Mouse (Mus musculus) embryonic facial prominence, embryonic 14.5 days (tissue): Measurements from ENCODE around the gene Trip4. TPM values are rescaled to one million over a fixed set of nuclear protein-coding genes. Genes with fewer than 3 reads are reported as not detected.

Experiments
- ATAC-seq: fragments of 200-750 bp; cut with Nextera tagmentation; 2 replicates; pipeline ENCODE4 v1.8.0; 2017; ENCODE audit warnings: low read depth, moderate number of reproducible peaks, moderate TSS enrichment
- DNase-seq: peaks from one replicate; pipeline ENCODE4 v3.0.0-alpha.2; 2015; ENCODE audit warnings: low spot score
- H3K27ac ChIP-seq: fragments of 300-500 bp; sonication (generic); replicated peaks from 2 replicates; pipeline ENCODE4 v1.5.1; 2014; ENCODE audit warnings: low read depth, mild to moderate bottlenecking, low read length, moderate library complexity
- H3K27me3 ChIP-seq: fragments of 300-500 bp; sonication (generic); replicated peaks from 2 replicates; pipeline ENCODE4 v1.6.1; 2014; ENCODE audit warnings: low read length; ENCODE audit not compliant: control insufficient read depth, insufficient read depth
- H3K36me3 ChIP-seq: fragments of 300-500 bp; sonication (generic); 2 replicates; pipeline ENCODE4 v1.6.1; 2014; ENCODE audit warnings: low read length, mixed read lengths; ENCODE audit not compliant: control insufficient read depth, insufficient read depth
- H3K4me1 ChIP-seq: fragments of 300-500 bp; sonication (generic); 2 replicates; pipeline ENCODE4 v1.6.1; 2014; ENCODE audit warnings: antibody characterized with exemption, low read length; ENCODE audit not compliant: control insufficient read depth, insufficient read depth
- H3K4me2 ChIP-seq: fragments of 300-500 bp; sonication (generic); 2 replicates; pipeline ENCODE4 v1.6.1; 2014; ENCODE audit warnings: low read depth, mild to moderate bottlenecking, low read length, moderate library complexity, mixed read lengths
- H3K4me3 ChIP-seq: fragments of 300-500 bp; sonication (generic); 2 replicates; pipeline ENCODE4 v1.5.1; 2014; ENCODE audit warnings: low read depth, mild to moderate bottlenecking, low read length
- H3K9ac ChIP-seq: fragments of 300-500 bp; sonication (generic); 2 replicates; pipeline ENCODE4 v1.6.1; 2014; ENCODE audit warnings: low read depth, mild to moderate bottlenecking, low read length, moderate library complexity, mixed read lengths
- H3K9me3 ChIP-seq: fragments of 300-500 bp; sonication (generic); 2 replicates; pipeline ENCODE4 v1.6.1; 2016; ENCODE audit warnings: low read length; ENCODE audit not compliant: control insufficient read depth
- WGBS: fragments of 180-500 bp; shearing (Covaris S2); extraction: QIAGEN DNeasy Blood & Tissue Kit; methylation state at CpG from one replicate; pipeline ENCODE4 v1.1.7; 2014; 5-methylcytosine and 5-hydroxymethylcytosine counted together
- polyA plus RNA-seq: library from polyadenylated mRNA; unstranded; fragments of >200 nt; fragmentation: Nextera tagmentation; extraction: Ambion mirVana; gene quantifications from 2 replicates; pipeline ENCODE4 v1.2.1, GENCODE M21; 2014

Trip4 gene
- polyA plus RNA-seq, 1 experiment from 2014 or later: 26.3 TPM

DNA sequence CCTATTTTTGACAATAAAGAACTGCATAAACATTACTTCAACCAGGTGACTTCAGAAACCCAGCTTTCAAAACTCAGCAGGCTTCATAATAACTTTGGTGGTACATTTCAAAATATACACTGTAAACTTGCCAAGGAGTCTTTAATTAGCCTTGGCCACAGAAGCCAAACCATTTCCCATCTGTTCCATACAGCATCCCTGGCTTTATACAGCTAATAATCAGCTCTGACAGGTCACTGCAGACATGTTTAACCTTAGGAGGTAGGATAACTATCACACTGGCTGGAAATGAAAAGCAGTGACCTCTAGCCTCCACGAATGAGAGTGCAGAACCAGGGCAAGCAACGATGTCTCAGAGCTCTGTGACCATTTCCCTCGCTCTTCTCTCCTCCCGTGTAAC, 108.8 kb downstream of the Trip4 start:
- DNase-seq (no peak), ATAC-seq (no peak)
- Histone ChIP-seq H3K9ac (no peak overlapping the region), H3K27ac (no peak overlapping the region), H3K9me3 (no peaks in the 10 kb centered on the region), H3K4me2 (no peak overlapping the region), H3K36me3 (peaks cover 5% of the 10 kb centered on the region), H3K27me3 (no peaks in the 10 kb centered on the region), H3K4me3 (no peak overlapping the region), H3K4me1 (no peaks in the 10 kb centered on the region; the same call in 1 of the 2 replicates)
- 66% methylated on average over 4 of the region's 4 CpGs for WGBS

GRCm38 (mm10) chr9:65795651-65796050, 112.9 kb downstream of the Trip4 start:
- H3K4me1 ChIP-seq: peaks cover 7% of the 10 kb centered on the region; the same call in 1 of the 2 replicates
- H3K9me3 ChIP-seq: no peaks in the 10 kb centered on the region
- H3K36me3 ChIP-seq: peaks cover 14% of the 10 kb centered on the region
- H3K27me3 ChIP-seq: no peaks in the 10 kb centered on the region
- DNase-seq (no peak), ATAC-seq (no peak)
- 73% methylated on average over 2 of the region's 2 CpGs for WGBS
- no peak overlapping the region for H3K4me3 ChIP-seq
- H3K4me2 ChIP-seq: no peak overlapping the region
- H3K27ac ChIP-seq: no peak overlapping the region
- H3K9ac ChIP-seq: no peak overlapping the region

DNA sequence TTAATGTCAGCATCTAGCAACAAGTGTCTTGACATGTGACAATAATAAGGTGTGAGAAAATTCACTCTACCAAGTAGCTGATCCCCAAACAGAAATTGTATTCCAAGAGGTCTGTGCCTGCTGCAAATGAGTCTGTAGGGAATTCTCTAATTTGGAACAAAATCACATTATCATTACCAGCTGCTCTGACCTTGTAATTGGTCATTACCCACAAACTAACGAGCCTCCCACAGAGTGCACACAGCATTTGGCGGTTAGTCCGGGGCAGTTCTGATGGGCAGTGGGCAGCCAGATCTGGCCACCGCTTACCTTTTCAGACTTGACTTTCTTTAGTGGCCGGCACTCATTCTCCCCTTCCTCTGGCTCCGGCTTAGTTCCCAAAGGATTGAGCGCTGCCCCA, 114.3 kb downstream of the Trip4 start:
- H3K4me2 ChIP-seq: no peak overlapping the region
- no peaks in the 10 kb centered on the region for H3K27me3 ChIP-seq
- peaks cover 14% of the 10 kb centered on the region for H3K36me3 ChIP-seq
- WGBS: 68% methylated on average over 7 of the region's 7 CpGs
- H3K27ac ChIP-seq: no peak overlapping the region
- ATAC-seq (peak; percentile 60; the same call in 1 of the 2 replicates), DNase-seq (no peak)
- H3K9ac ChIP-seq: no peak overlapping the region
- no peak overlapping the region for H3K4me3 ChIP-seq
- no peaks in the 10 kb centered on the region for H3K9me3 ChIP-seq
- H3K4me1 ChIP-seq: peaks cover 11% of the 10 kb centered on the region

GRCm38 (mm10) chr9:65793506-65793905, 115.1 kb downstream of the Trip4 start:
- no peak for DNase-seq
- no peak overlapping the region for H3K27ac ChIP-seq
- no peak overlapping the region for H3K4me3 ChIP-seq
- no peaks in the 10 kb centered on the region for H3K27me3 ChIP-seq
- no peak overlapping the region for H3K4me2 ChIP-seq
- H3K4me1 ChIP-seq: peaks cover 13% of the 10 kb centered on the region
- ATAC-seq: no peak
- H3K36me3 ChIP-seq: peaks cover 14% of the 10 kb centered on the region
- no peak overlapping the region for H3K9ac ChIP-seq
- 90% methylated on average over 3 of the region's 3 CpGs for WGBS
- H3K9me3 ChIP-seq: no peaks in the 10 kb centered on the region

DNA sequence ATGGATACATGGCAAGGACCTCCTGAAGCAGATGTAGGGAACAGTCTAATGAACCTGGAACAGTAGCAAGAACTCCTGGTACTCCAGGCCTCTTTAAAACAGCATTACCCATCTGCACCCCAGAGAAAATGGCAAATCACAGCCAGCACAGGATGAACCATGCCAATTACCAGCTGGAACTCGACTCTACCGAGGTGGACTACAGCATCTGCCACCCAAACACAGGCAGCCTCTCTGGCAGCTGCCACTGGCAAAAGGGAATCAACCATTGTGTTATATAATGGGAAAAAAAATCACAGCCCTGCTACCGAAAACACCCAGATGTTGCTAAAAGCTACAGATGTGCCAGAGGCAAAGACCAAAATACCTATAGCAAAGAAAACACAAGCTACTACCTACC, 115.5 kb downstream of the Trip4 start:
- Histone ChIP-seq H3K4me3 (no peak overlapping the region), H3K27me3 (no peaks in the 10 kb centered on the region), H3K4me1 (peaks cover 16% of the 10 kb centered on the region), H3K27ac (no peak overlapping the region), H3K9ac (no peak overlapping the region), H3K36me3 (peaks cover 14% of the 10 kb centered on the region), H3K4me2 (no peak overlapping the region), H3K9me3 (no peaks in the 10 kb centered on the region)
- DNase-seq: no peak
- 67% methylated on average over 3 of the region's 3 CpGs for WGBS
- ATAC-seq: no peak

DNA sequence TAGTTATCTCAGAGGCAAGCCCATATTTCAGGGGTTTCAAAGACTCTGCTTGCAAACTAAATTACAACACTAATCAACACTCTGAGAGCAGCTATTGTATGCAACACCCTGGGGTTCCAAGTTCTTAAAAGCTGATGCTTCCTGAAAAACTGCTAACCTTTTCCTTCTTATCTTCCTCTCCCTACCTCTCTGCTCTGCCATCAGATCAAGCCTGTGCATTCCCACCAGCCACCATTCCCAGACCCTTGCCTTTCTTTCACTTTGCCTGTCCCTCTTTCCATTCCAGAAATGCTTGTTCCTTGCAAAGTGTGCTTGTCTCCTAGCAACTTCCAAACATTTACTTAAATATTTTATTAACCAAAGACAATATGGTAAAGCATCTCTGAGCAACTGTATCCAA, 116.7 kb downstream of the Trip4 start:
- no peaks in the 10 kb centered on the region for H3K27me3 ChIP-seq
- H3K4me1 ChIP-seq: peaks cover 16% of the 10 kb centered on the region
- H3K4me2 ChIP-seq: no peak overlapping the region
- no peaks in the 10 kb centered on the region for H3K9me3 ChIP-seq
- H3K4me3 ChIP-seq: no peak overlapping the region
- DNase-seq (no peak), ATAC-seq (no peak)
- H3K27ac ChIP-seq: no peak overlapping the region
- peaks cover 14% of the 10 kb centered on the region for H3K36me3 ChIP-seq
- no peak overlapping the region for H3K9ac ChIP-seq

DNA sequence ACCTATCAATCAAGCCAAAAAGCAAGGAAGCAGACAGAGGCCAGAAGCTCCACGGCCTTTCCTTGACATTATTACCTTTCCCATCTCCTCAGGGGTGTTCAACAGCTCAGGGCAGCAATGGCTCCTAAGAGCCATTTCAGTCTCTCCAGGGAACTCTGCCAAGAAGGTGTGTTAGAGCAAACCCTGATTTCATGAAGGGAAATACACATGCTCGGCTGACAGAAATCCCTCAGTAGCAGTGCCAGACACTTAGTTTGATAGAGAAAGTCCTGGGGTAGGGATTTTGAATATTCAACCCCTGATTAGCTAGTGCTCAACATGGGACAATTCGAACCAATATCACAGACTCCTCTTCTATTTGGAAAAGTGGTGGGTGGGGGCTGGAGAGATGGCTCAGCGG, 117.5 kb downstream of the Trip4 start:
- no peak for DNase-seq
- H3K9me3 ChIP-seq: no peaks in the 10 kb centered on the region
- H3K4me3 ChIP-seq: no peak overlapping the region
- no peak overlapping the region for H3K9ac ChIP-seq
- H3K36me3 ChIP-seq: peaks cover 14% of the 10 kb centered on the region
- no peak overlapping the region for H3K27ac ChIP-seq
- peaks cover 16% of the 10 kb centered on the region for H3K4me1 ChIP-seq
- WGBS: 67% methylated on average over 4 of the region's 4 CpGs
- no peak overlapping the region for H3K4me2 ChIP-seq
- no peak for ATAC-seq
- no peaks in the 10 kb centered on the region for H3K27me3 ChIP-seq

DNA sequence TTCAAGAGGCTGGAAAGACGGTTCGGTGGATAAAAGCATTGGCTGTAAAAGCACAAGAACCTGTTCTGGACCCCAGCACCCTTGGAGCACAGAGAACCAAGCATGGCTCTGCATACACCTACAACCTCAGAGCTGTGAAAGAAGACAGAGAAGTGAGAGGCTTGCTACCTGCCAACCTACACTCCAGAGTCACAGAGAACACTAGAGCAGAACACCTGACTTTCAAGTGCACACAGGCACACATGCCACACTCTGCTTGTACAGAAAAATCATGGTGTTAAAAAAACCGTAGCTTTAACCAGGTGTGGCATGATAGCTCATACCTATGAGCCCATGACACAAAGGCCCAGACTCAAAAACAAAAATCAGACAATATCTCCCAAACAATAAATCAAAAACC, 118.8 kb downstream of the Trip4 start:
- Histone ChIP-seq H3K4me2 (no peak overlapping the region), H3K27me3 (no peaks in the 10 kb centered on the region), H3K36me3 (peaks cover 9% of the 10 kb centered on the region), H3K9me3 (no peaks in the 10 kb centered on the region), H3K9ac (no peak overlapping the region), H3K27ac (no peak overlapping the region), H3K4me1 (peaks cover 16% of the 10 kb centered on the region), H3K4me3 (no peak overlapping the region)
- 93% methylated on average over 3 of the region's 3 CpGs for WGBS
- DNase-seq (no peak), ATAC-seq (no peak)

GRCm38 (mm10) chr9:65788556-65788955, 120.0 kb downstream of the Trip4 start:
- WGBS: 55% methylated on average over 4 of the region's 4 CpGs
- H3K4me2 ChIP-seq: no peak overlapping the region
- no peaks in the 10 kb centered on the region for H3K36me3 ChIP-seq
- no peak for ATAC-seq
- peak; percentile 59 for DNase-seq
- H3K27me3 ChIP-seq: no peaks in the 10 kb centered on the region
- H3K9ac ChIP-seq: no peak overlapping the region
- H3K9me3 ChIP-seq: no peaks in the 10 kb centered on the region
- H3K4me1 ChIP-seq: peaks cover 16% of the 10 kb centered on the region
- no peak overlapping the region for H3K27ac ChIP-seq
- H3K4me3 ChIP-seq: no peak overlapping the region
